Mouse (Mus musculus) lung, adult 2 months (tissue): ENCODE results near the gene Top2a.

Source experiments
- CTCF ChIP-seq: fragments of 200-500 bp; IDR thresholded peaks from 2 replicates; pipeline ENCODE4 v1.5.1; 2011; ENCODE audit warnings: mild to moderate bottlenecking, low read length, control low read depth; ENCODE audit not compliant: insufficient read depth
- POLR2A ChIP-seq: fragments of 200-500 bp; IDR thresholded peaks from 2 replicates; pipeline ENCODE4 v1.6.1; 2011; ENCODE audit warnings: low read depth, mild to moderate bottlenecking, control low read depth, low read length, borderline replicate concordance; ENCODE audit errors: extremely low read depth

DNA sequence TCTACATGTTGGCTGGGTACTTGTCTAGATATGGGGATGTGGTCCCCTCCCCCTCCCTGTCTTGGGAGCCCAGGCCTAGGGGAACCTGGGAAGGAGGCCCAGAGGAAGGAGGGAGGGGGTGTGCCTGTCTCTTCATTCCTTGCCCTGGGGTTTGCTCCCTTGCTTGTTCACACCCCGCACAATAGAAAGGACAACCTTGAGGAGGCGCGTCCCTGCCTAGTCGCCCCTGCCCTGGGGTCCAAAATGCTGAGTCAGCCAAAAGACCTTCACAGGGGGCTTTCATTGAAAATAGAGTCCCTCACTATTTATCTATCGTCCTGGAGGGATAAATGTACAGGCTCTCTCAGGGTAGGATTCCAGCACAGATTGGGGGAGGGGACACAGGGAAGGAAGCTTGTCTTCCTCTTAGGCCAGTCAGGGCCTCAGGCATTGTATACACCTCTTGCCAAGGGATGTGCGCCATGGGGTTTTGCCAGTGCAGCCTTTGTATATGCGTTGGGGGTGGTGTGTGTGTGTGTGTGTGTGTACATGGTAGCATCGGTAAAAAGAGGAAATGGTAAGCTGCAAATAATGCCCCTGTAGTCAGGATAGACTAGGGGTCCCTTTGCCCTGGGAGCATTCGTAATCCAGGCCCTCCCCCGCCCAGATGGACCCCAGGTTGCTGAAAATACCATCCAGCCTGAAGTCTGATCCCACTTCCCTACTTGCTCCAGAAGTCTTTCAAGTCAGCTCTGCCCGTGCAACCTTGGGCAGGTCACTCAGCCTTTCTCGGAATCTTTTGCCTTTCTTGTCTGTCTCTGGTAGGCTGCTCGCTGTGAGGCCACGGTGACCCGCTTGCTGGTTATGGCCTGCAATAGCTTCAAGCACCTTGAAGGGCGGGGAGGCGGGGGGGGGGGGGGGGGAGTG is 68.9 kb downstream of the Top2a start:
- TF ChIP-seq CTCF = no peak
- no peak for TF ChIP-seq POLR2A
